Mouse (Mus musculus) layer of hippocampus, adult 11-12 months (tissue): ENCODE results near the gene Nrarp.
A peak's percentile ranks its signal among the peaks of the same experiment; 100 is the strongest.

Source experiments
- DNase-seq: peaks from one replicate; pipeline ENCODE4 v3.0.0; 2022; ENCODE audit warnings: low spot score

Nrarp gene

DNA sequence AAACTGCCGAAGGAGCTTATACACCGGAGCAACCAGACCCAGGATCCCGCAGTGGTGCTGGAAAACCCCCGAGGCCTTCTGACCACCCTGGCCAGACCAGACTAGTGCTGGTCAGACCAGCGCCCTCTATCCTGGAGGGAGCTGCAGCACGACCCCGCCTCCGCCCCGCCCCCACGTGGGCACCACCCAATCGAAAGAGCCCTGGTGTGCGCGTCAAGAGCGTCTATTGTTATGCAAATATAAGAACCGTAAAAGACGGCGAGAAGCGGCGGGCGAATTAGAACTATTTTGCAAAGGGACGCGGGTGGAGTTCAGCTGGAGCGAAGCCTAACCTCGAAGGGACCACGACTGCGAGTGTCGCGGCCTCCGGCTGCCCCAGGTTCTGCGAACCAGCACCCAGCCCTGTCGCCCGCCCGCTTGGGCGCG is at the start of gene Nrarp:
Nrarp (plus strand) TSS at position 281 of the 426 bp plus-strand sequence.
- DNase-seq, result peak; percentile 96

- DNase-seq, result no peak
Measured at GRCm38 (mm10) chr2:25131601-25132000, 49.0 kb upstream of the Nrarp start.

- DNase-seq, result no peak
Measured at GRCm38 (mm10) chr2:25137832-25138231, 42.7 kb upstream of the Nrarp start.

GRCm38 (mm10) chr2:25141185-25141584 is 39.4 kb upstream of the Nrarp start:
- no peak for DNase-seq

- no peak for DNase-seq
Measured at GRCm38 (mm10) chr2:25141921-25142320, 38.6 kb upstream of the Nrarp start.

DNA sequence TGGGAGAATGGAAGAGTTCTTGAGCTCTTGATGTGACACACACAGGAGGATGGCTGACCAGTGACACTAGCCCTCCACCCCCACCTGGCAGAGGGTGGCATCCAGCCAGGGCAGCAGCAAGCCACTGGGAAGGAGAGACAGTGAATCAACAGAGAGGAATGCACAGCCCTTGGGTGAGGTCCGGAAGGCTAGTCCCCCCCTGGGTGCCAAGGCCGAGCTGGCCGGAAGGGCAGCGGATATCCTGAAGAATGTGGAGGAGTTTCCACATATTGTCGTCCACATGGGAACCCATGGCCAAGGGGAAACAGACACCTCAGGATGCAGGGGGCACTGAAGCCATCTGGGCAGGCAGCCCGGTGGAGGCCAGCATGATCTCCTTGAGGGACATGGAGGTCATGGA is 35.2 kb upstream of the Nrarp start:
- no peak for DNase-seq

- no peak for DNase-seq
Measured at GRCm38 (mm10) chr2:25147398-25147797, 33.2 kb upstream of the Nrarp start.

DNA sequence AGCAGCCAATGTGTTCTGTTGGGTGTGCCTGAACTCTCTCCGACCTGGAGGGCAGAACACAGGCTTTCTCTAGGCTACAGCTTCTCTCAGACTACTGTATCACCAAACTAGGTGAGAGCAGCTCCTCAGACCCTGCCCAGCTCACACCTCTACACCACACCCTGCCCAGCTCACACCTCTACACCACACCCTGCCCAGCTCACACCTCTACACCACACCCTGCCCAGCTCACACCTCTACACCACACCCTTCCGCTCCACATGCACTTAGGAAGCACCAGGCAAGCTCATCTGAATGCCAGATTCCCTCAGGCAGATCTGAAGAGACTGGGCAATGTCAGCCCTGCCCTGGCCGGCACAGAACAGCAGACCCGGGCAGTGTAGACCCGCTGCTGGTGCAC is 32.7 kb upstream of the Nrarp start:
- DNase-seq, result no peak

GRCm38 (mm10) chr2:25149643-25150042 is 30.9 kb upstream of the Nrarp start:
- no peak for DNase-seq

DNA sequence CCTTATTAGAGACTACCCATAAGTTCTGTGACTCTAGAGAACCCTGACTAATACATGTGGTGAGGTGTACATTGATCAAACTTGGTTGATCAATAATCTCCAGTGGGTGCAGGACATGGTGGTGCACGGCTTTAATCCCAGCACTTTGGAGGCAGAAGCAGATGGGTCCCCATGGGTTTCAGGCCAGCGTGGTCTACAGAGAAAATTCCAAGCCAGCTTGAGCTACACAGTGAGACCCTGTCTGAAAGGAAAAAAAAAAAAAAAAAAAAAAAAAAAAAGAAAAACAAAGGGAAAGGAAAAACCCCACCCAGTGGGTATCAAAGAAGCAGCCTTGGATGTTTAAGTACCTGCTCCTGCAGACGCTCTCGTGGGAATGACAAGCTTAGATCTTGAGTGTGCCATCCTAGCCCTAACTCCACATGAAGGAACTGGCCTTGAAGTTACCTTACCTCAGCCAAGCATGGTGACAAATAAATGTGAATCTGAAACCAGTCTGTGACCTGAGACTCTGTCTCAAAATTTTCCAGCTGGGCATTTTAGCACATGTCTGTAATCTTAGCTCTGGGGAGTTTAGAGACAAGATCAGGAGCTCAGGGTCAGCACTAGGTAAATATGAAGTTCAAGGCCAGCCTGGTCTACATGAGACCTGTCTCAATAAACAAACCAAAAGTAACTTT is 29.1 kb upstream of the Nrarp start:
- no peak for DNase-seq

DNA sequence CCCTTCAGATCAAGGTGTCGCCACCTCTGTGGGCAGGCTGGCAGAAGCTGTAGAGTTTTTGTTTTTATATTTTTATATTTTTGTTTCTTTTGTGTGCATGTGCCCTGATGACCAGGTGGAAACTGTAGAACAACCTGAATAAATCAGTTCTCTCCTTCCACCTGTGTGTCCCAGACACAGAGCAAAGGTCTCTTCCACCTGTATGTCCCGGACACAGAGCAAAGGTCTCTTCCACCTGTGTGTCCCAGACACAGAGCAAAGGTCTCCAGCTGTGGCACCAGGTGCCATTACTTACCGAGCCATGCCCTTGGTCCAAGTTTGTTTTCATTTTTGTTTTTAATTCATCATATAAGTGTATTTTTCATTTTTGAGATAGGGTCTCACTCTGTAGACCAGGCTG is 24.4 kb upstream of the Nrarp start:
- DNase-seq, result no peak

DNA sequence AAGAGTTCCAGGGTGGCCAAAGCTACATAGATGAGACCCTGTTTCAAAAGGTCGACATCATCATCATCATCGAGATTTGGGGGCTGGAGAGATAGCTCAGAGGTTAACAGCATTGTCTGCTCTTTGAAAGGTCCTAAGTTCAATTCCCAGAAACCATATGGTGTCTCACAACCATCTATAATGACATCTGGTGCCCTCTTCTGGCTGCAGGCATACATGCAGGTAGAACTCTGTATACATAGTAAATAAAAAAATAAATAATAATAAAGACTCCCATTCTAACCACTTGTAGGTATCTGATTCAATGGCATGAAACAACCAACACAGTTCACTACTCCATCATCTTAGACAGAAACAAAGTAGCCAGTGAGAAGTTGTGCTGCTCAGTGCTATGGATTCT is 23.6 kb upstream of the Nrarp start:
- DNase-seq, result no peak

- peak; percentile 73 for DNase-seq
Measured at GRCm38 (mm10) chr2:25157655-25158054, 22.9 kb upstream of the Nrarp start.

GRCm38 (mm10) chr2:25167481-25167880 is 13.1 kb upstream of the Nrarp start:
- DNase-seq, result no peak

GRCm38 (mm10) chr2:25167919-25168664 is 12.5 kb upstream of the Nrarp start:
- no peak for DNase-seq

DNA sequence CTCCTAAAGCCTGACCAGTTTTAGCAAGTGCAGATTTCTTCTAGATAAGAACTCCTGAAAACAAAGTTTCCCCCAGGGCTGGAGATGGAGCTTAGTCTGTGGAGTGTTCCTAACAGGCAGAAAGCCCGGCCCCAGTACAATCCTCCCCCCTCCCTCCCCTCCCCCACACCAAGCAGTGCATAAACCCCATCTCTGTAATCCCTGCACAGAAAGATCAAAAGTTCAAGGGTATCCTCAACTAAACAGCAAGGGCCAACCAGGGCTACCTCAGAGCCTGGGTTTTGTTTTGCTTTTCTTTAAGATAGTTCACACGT is 11.9 kb upstream of the Nrarp start:
- no peak for DNase-seq

GRCm38 (mm10) chr2:25169778-25170177 is 10.8 kb upstream of the Nrarp start:
- no peak for DNase-seq

GRCm38 (mm10) chr2:25170326-25171100 is 10.0 kb upstream of the Nrarp start:
- DNase-seq, result no peak

GRCm38 (mm10) chr2:25171101-25171768 is 9.3 kb upstream of the Nrarp start:
- DNase-seq, result no peak

- DNase-seq, result peak; percentile 68
Measured at GRCm38 (mm10) chr2:25171769-25172153, 8.8 kb upstream of the Nrarp start.

DNA sequence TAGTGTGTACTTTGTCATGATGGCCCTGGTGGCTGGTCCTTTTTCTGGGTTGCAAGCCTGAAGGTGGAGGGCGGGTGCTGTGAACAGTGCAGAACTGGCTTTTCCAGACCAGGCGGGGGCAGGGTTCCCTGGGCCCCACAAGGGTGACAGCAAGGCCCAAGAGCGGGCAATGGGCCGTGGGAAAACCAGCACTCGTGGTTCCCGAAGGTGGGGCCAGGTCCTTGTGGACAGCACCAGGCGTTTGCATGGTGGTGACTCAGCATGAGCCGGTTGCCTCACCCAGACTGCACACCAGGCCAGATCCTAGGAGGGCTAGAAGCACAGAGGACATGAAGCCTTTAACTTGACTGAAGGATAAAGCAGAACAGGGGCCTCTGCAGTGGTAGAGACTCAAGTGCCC is 7.9 kb upstream of the Nrarp start:
- DNase-seq, result no peak

- DNase-seq, result no peak
Measured at GRCm38 (mm10) chr2:25173821-25174220, 6.7 kb upstream of the Nrarp start.
